Mouse (Mus musculus): ENCODE measurements around the gene E2f1. TPM values are rescaled to one million over a fixed set of nuclear protein-coding genes. Genes with fewer than 3 reads are reported as not detected.

E2f1 gene
- polyA plus RNA-seq, 1 experiment from 2014 or later: 24.6 TPM

DNA sequence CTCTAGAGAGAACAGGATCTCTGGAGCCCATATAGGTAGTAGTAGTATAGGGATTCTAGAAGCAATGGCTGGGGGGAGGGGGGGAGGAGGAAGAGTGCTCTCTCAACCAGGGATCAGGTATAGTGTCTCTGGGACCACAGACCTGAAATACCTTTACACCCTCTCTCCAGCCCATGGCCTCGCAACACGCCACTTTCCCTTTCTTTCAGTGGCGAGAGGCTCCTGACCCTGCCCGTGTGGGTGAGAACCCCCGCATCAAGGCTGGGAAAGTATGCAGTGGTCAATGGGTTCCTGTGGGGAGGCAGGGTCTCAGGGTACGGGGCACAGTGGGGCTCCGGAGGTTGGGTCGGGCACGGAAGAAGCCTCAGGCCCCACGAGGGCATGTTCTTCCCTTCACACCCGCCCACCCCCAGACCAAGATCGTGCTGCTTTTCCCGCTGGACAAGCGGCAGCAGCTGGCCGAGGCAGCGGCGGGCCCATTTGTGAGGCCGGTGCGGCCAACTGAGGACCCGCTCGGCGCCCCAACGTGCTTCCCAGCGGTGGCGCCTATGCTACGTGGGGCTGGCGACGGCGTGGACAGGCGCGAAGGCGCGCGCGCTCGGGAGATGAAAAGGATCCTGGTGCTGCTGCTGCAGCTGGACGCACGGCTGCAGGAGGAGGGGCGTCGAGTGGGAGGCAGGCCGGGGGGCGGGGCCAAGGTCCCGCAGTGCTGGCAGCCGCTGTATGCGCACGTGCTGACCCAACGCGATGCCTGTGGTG lies 20.4 kb downstream of the E2f1 start:
- WGBS: 4% methylated on average over 48 of the region's 48 CpGs
- Histone ChIP-seq H3K27me3 (peaks cover 7% of the 10 kb centered on the region), H3K27ac (replicated peaks) (no peak overlapping the region), H3K4me3 (replicated peaks) (peak overlapping the region; percentile 48), H3K4me1 (peaks cover 32% of the 10 kb centered on the region), H3K9ac (no peak overlapping the region; the same call in 1 of the 2 replicates), H3K36me3 (no peaks in the 10 kb centered on the region), H3K4me2 (replicated peaks) (peak overlapping the region; percentile 87), H3K9me3 (replicated peaks) (no peaks in the 10 kb centered on the region)
- peak; percentile 58; the same call in 1 of the 2 replicates for ATAC-seq (ENCODE audit: insufficient number of reproducible peaks, low FRiP score, low TSS enrichment, low read depth)

DNA sequence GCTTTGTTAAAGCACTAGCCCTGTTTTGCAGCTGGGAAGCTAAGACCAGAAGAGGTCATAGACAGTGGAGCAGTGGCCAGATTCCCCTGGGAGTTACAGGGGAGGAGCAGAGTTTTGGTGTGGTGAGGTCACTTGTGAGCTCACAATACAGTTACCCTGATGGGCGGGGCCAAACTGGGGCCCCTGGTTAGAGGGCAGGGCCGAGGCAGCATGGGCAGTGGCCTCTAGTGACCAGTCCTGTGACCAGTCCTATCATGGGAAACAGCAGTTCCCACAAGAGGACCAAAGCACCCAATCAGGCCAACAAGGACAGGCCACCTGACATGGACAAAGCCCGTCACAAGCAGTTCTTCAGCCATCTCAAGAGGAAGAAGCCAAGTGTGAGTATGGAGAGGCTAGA lies 21.0 kb downstream of the E2f1 start:
- Histone ChIP-seq H3K4me1 (peaks cover 36% of the 10 kb centered on the region), H3K27ac (replicated peaks) (no peak overlapping the region), H3K36me3 (no peaks in the 10 kb centered on the region), H3K4me3 (replicated peaks) (no peak overlapping the region), H3K4me2 (replicated peaks) (peak overlapping the region; percentile 87; the same call in 1 of the 2 replicates), H3K9ac (no peak overlapping the region), H3K27me3 (peaks cover 7% of the 10 kb centered on the region), H3K9me3 (replicated peaks) (no peaks in the 10 kb centered on the region)
- 58% methylated on average over 3 of the region's 3 CpGs for WGBS
- no peak for ATAC-seq (ENCODE audit: insufficient number of reproducible peaks, low FRiP score, low TSS enrichment, low read depth)

DNA sequence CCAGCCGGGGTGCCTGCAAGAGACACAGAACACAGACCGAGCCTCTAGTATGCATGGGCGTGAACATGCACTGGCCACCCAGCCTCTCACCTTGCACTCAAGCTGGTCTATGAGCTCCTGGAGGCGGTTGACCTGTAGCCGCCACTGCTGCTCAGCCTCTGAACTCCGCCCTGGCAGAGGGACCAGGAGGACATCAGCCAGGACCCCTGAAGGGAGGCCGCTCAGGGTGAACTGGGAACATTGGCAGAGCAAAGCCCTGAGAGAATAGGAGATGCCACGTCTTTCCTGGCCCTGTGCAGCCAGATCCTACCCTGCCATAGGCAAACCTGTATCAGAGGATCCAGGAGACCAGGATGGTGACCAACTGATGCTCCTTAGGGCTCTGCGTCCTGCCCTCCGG lies 23.0 kb downstream of the E2f1 start, which contains the start of gene 1700003F12Rik:
Gene 1700003F12Rik (plus strand): TSS at position 375 of the 400 bp plus-strand sequence.
- no peak for ATAC-seq (ENCODE audit: insufficient number of reproducible peaks, low FRiP score, low TSS enrichment, low read depth)
- WGBS: 93% methylated on average over 10 of the region's 10 CpGs
- Histone ChIP-seq H3K9ac (no peak within 1 kb of the TSS), H3K4me3 (replicated peaks) (no peak within 1 kb of the TSS), H3K4me2 (replicated peaks) (no peak within 1 kb of the TSS), H3K27me3 (peaks cover 7% of the 10 kb centered on the region), H3K36me3 (no peaks in the 10 kb centered on the region), H3K9me3 (replicated peaks) (no peaks in the 10 kb centered on the region), H3K27ac (replicated peaks) (no peak within 1 kb of the TSS), H3K4me1 (peaks cover 27% of the 10 kb centered on the region)

DNA sequence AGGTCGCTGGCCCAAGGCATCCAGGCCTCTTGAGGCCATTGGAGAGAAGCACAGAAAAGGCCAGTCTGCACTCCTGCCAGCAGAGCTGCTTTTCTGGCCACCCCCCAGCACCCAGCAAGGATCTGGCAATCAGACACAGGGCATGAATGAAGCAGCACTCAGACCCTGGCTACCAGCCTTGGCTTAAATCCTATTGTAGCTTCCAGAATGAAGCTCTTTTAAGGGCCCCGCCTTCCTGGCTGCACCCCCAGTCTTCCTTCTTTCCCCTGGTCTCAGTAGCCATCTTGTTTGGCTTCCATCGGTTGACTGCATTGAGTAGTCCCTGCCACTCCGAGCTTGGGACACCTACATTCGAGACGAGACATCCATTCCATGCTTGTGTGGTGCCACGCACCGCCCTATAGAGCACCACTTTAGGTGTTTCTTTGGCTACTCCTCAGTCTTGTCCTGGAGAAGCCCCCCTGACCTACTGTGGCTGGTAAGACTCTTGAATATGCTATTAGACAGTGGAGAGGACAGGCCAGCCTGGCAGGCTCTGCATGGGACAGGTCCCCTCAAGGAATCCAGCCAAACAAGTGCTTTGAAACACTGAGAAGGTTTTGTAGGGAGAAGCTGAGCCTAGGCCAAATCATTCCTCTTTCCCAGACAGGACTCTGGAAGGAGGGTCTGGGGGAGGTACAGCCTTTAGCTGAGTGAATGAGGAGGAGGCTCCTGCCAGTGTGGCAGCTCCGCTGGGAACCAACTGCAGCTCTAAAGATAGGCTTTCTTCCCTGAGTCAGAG lies 25.9 kb downstream of the E2f1 start:
- peaks cover 9% of the 10 kb centered on the region; the same call in 1 of the 2 replicates for H3K4me1 ChIP-seq
- ATAC-seq (ENCODE audit: insufficient number of reproducible peaks, low FRiP score, low TSS enrichment, low read depth): no peak
- no peak overlapping the region for H3K27ac ChIP-seq (replicated peaks)
- H3K9me3 ChIP-seq (replicated peaks): no peaks in the 10 kb centered on the region
- H3K27me3 ChIP-seq: no peaks in the 10 kb centered on the region
- no peaks in the 10 kb centered on the region for H3K36me3 ChIP-seq
- H3K4me3 ChIP-seq (replicated peaks): no peak overlapping the region
- H3K4me2 ChIP-seq (replicated peaks): no peak overlapping the region
- 82% methylated on average over 9 of the region's 9 CpGs for WGBS
- H3K9ac ChIP-seq: no peak overlapping the region

DNA sequence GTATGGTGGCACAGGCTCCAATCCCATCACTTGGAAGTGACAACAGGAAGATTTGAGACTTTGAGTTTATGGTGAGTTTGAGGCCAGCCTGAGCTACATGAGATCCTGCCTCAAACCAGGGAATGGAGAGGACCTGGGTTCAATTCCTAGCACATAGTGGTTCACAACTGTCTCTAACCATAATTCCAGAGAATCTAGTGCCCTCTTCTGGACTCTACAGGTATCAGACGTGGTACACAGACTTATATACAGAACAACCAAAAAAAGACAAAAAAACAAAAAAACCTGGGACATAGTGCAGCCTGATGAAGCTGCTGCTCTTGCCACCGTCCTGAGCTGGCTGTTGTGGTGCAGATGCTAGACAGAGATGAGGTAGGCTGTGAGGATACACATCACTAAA lies 28.1 kb downstream of the E2f1 start:
- no peak for ATAC-seq (ENCODE audit: insufficient number of reproducible peaks, low FRiP score, low TSS enrichment, low read depth)
- Histone ChIP-seq H3K4me3 (replicated peaks) (no peak overlapping the region), H3K9me3 (replicated peaks) (no peaks in the 10 kb centered on the region), H3K36me3 (0 out of 2 replicates have a peak, but pooled peaks cover under 1% of the 10 kb centered on the region), H3K27me3 (no peaks in the 10 kb centered on the region), H3K27ac (replicated peaks) (no peak overlapping the region), H3K4me2 (replicated peaks) (no peak overlapping the region), H3K4me1 (peaks cover 10% of the 10 kb centered on the region; the same call in 1 of the 2 replicates), H3K9ac (no peak overlapping the region)
- WGBS: 71% methylated on average over 2 of the region's 2 CpGs

DNA sequence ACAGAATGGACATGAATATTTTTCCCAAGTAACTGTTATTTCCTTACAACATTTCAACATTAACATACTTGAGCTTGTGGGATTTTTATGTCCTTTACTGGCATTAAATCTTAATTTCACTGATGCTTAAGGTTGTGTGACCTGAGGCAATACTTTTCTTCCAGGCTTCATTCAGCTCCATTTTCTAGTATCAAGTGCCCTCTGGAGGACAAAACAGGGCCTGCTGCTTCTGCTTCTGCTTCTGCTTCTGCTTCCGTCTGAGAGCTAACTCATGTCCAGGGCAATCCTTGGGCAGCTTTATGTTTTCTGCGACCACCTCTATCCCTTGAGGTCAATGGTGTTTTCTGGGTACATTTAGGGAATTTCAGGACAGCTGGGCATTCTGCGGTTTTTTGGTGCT lies 30.0 kb downstream of the E2f1 start:
- Histone ChIP-seq H3K9ac (no peak overlapping the region), H3K36me3 (peaks cover 19% of the 10 kb centered on the region), H3K27ac (replicated peaks) (no peak overlapping the region), H3K4me1 (peaks cover 10% of the 10 kb centered on the region; the same call in 1 of the 2 replicates), H3K4me2 (replicated peaks) (no peak overlapping the region), H3K9me3 (replicated peaks) (no peaks in the 10 kb centered on the region), H3K4me3 (replicated peaks) (no peak overlapping the region), H3K27me3 (no peaks in the 10 kb centered on the region)
- WGBS: 73% methylated on average over 3 of the region's 3 CpGs
- ATAC-seq (ENCODE audit: insufficient number of reproducible peaks, low FRiP score, low TSS enrichment, low read depth): no peak

DNA sequence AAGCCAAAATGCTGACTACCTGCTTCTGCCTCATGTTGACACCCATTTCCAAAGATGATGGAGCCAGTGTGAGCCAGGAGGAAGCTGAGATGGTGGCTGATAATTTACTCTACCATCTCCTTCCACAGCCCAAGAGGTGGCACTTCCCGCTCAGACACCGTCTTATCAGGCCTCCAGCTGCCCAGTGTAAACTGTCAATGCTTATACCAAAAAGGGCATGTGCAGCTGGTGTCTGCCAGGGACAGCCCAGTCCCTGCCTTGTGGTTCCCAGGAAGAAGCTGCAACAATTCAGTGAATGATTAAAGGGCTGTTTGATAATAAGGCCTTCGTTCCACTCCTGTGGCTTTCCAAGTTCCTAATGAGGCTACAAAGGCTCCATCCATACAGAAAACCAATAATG lies 31.0 kb downstream of the E2f1 start:
- peaks cover 7% of the 10 kb centered on the region; the same call in 1 of the 2 replicates for H3K4me1 ChIP-seq
- ATAC-seq (ENCODE audit: insufficient number of reproducible peaks, low FRiP score, low TSS enrichment, low read depth): no peak
- no peak overlapping the region for H3K27ac ChIP-seq (replicated peaks)
- H3K9me3 ChIP-seq (replicated peaks): no peaks in the 10 kb centered on the region
- H3K9ac ChIP-seq: no peak overlapping the region
- no peaks in the 10 kb centered on the region for H3K27me3 ChIP-seq
- WGBS: 71% methylated on average over 3 of the region's 3 CpGs
- peaks cover 29% of the 10 kb centered on the region for H3K36me3 ChIP-seq
- H3K4me2 ChIP-seq (replicated peaks): no peak overlapping the region
- no peak overlapping the region for H3K4me3 ChIP-seq (replicated peaks)

DNA sequence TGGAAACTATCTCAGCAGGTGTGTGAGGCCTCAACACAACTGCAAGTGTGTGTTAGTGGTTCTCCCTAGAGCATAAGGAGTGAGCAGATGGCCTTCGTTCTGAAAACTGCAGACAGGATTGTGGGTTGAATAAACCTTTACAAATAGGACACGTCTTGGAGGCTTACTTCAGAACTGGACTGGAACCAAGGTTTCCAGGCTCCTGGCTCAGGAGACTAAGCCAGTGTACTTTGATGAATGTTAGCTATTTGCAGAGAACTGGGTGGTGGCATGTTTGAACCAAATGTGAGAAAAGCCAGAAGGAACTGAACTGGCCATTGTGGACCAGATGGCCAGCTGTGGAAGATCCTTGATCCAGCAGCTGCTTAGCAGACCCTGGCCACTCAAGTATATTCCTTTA lies 31.4 kb downstream of the E2f1 start:
- H3K4me3 ChIP-seq (replicated peaks): no peak overlapping the region
- no peaks in the 10 kb centered on the region for H3K27me3 ChIP-seq
- H3K4me1 ChIP-seq: peaks cover 4% of the 10 kb centered on the region; the same call in 1 of the 2 replicates
- no peak overlapping the region for H3K4me2 ChIP-seq (replicated peaks)
- peaks cover 32% of the 10 kb centered on the region for H3K36me3 ChIP-seq
- 54% methylated on average over 2 of the region's 2 CpGs for WGBS
- no peaks in the 10 kb centered on the region for H3K9me3 ChIP-seq (replicated peaks)
- no peak overlapping the region for H3K27ac ChIP-seq (replicated peaks)
- no peak overlapping the region for H3K9ac ChIP-seq
- no peak for ATAC-seq (ENCODE audit: insufficient number of reproducible peaks, low FRiP score, low TSS enrichment, low read depth)

DNA sequence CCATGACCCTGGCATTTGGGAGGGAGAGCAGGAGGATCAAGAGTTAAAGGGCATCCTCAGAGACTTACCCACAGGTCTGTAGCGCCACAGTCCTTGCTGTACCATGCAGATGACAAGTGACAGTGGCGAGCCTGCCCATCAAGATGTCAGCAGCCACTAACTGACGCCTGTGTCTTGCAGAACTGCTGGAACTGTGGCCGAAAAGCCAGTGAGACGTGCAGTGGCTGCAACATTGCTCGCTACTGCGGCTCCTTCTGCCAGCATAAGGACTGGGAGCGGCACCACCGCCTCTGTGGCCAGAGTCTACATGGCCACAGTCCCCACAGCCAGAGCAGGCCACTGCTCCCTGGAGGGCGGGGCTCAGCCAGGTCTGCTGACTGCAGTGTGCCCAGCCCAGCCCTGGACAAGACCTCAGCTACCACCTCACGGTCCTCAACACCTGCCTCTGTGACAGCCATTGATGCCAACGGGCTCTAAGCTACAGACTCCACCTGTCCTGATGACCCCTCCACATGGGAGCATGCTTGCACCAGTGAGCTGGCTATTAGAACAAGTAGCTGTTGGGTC lies 34.9 kb downstream of the E2f1 start:
- Histone ChIP-seq H3K4me3 (replicated peaks) (no peak overlapping the region), H3K27me3 (no peaks in the 10 kb centered on the region), H3K36me3 (peaks cover 59% of the 10 kb centered on the region), H3K4me1 (peaks cover 4% of the 10 kb centered on the region; the same call in 1 of the 2 replicates), H3K9me3 (replicated peaks) (no peaks in the 10 kb centered on the region), H3K4me2 (replicated peaks) (no peak overlapping the region), H3K9ac (no peak overlapping the region), H3K27ac (replicated peaks) (no peak overlapping the region)
- ATAC-seq (ENCODE audit: insufficient number of reproducible peaks, low FRiP score, low TSS enrichment, low read depth): no peak
- 92% methylated on average over 12 of the region's 12 CpGs for WGBS

DNA sequence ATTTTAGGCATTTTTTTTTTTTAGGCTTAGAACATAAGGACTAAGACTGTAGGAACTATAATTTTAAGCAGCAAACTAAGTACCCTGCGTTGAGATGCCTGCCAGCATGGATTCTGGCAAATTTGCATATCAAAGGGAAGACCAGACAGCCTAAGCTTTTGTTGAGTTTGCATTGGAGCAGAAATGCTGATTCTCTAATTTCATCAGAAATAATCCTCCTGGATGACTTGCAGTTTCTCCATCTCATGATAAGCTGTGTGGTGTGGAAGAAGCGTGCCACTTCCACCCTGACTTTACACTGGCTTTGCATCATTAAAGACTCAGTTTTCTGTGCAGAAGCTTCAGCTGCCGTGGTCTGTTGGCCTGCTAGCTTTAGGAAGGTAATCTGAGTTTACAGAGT lies 36.8 kb downstream of the E2f1 start:
- no peaks in the 10 kb centered on the region for H3K27me3 ChIP-seq
- WGBS: 69% methylated on average over 3 of the region's 3 CpGs
- no peaks in the 10 kb centered on the region for H3K9me3 ChIP-seq (replicated peaks)
- H3K27ac ChIP-seq (replicated peaks): no peak overlapping the region
- ATAC-seq (ENCODE audit: insufficient number of reproducible peaks, low FRiP score, low TSS enrichment, low read depth): no peak
- no peak overlapping the region for H3K4me3 ChIP-seq (replicated peaks)
- H3K9ac ChIP-seq: no peak overlapping the region
- H3K4me2 ChIP-seq (replicated peaks): no peak overlapping the region
- peaks cover 63% of the 10 kb centered on the region for H3K36me3 ChIP-seq
- no peaks in the 10 kb centered on the region for H3K4me1 ChIP-seq

DNA sequence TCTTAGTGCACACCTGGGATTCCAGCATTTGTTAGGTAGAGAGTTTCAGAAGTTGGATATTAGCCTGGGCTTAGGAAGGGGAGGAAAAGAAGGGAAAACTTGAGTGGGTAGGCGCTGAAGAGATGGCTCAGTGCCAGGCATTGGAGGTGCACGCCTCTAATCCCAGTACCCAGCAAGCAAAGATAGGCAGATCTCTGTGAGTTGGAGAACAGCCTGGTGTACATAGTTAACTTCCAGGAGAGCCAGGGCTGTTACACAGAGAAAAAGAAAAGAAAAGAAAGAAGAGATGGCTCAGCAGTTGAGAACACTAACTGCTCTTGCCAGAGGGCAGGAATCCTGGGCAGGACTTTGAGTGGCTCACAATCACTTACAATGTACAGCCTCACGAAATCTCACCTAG lies 43.2 kb downstream of the E2f1 start:
- Histone ChIP-seq H3K36me3 (peaks cover 66% of the 10 kb centered on the region), H3K4me2 (replicated peaks) (no peak overlapping the region), H3K9me3 (replicated peaks) (no peaks in the 10 kb centered on the region), H3K4me1 (no peaks in the 10 kb centered on the region), H3K9ac (no peak overlapping the region), H3K27ac (replicated peaks) (no peak overlapping the region), H3K27me3 (no peaks in the 10 kb centered on the region), H3K4me3 (replicated peaks) (no peak overlapping the region)
- no peak for ATAC-seq (ENCODE audit: insufficient number of reproducible peaks, low FRiP score, low TSS enrichment, low read depth)
- 51% methylated on average over 3 of the region's 3 CpGs for WGBS
